Mouse (Mus musculus) liver, embryonic 12.5 days (tissue): ENCODE data around the gene Ccdc60. TPM values are rescaled to one million over a fixed set of nuclear protein-coding genes. Genes with fewer than 3 reads are reported as not detected.
"Not testable (repeated sequence)": the region's sequence is repeated elsewhere in the genome, so short reads cannot be mapped to it uniquely, and the experiment has no call there.

Experiments
- ATAC-seq: fragments of 200-750 bp; cut with Nextera tagmentation; 2 replicates; pipeline ENCODE4 v1.8.0; 2017; ENCODE audit warnings: moderate number of reproducible peaks, mild to moderate bottlenecking, moderate library complexity
- H3K27ac ChIP-seq: fragments of 300-500 bp; sonication (generic); 2 replicates; pipeline ENCODE4 v1.5.1; 2016; ENCODE audit warnings: mild to moderate bottlenecking
- H3K27me3 ChIP-seq: fragments of 300-500 bp; sonication (generic); replicated peaks from 2 replicates; pipeline ENCODE4 v1.6.1; 2016; ENCODE audit warnings: mild to moderate bottlenecking, moderate library complexity
- H3K36me3 ChIP-seq: fragments of 300-500 bp; sonication (generic); 2 replicates; pipeline ENCODE4 v1.6.1; 2016; ENCODE audit warnings: mild to moderate bottlenecking, moderate library complexity
- H3K4me1 ChIP-seq: fragments of 300-500 bp; sonication (generic); 2 replicates; pipeline ENCODE4 v1.6.1; 2016
- H3K4me2 ChIP-seq: fragments of 300-500 bp; sonication (generic); 2 replicates; pipeline ENCODE4 v1.6.1; 2016; ENCODE audit warnings: mild to moderate bottlenecking, moderate library complexity
- H3K4me3 ChIP-seq: fragments of 300-500 bp; sonication (generic); 2 replicates; pipeline ENCODE4 v1.5.1; 2016; ENCODE audit warnings: mild to moderate bottlenecking, moderate library complexity
- H3K9ac ChIP-seq: fragments of 300-500 bp; sonication (generic); 2 replicates; pipeline ENCODE4 v1.6.1; 2016; ENCODE audit warnings: mild to moderate bottlenecking, moderate library complexity
- H3K9me3 ChIP-seq: fragments of 300-500 bp; sonication (generic); replicated peaks from 2 replicates; pipeline ENCODE4 v1.6.1; 2016; ENCODE audit warnings: mild to moderate bottlenecking, moderate library complexity
- whole genome bisulfite sequencing: fragments of 180-500 bp; shearing (Covaris S2); methylation state at CpG from one replicate; pipeline ENCODE4 v1.1.7; 2016; ENCODE audit not compliant: insufficient replicate concordance; 5-methylcytosine and 5-hydroxymethylcytosine counted together
- polyA plus RNA-seq: library from polyadenylated mRNA; unstranded; fragments of >200 nt; fragmentation: Nextera tagmentation; extraction: Ambion mirVana; gene quantifications from 2 replicates; pipeline ENCODE4 v1.2.1, GENCODE M21; 2016

Ccdc60 gene
- polyA plus RNA-seq, 1 experiment from 2014 or later, result 0.10 TPM

GRCm38 (mm10) chr5:116166965-116167364, 121.8 kb downstream of the Ccdc60 start:
- Histone ChIP-seq H3K27ac (no peak overlapping the region), H3K9me3 (peaks cover 6% of the 10 kb centered on the region; the same call in 1 of the 2 replicates), H3K4me1 (no peaks in the 10 kb centered on the region), H3K9ac (no peak overlapping the region), H3K4me2 (no peak overlapping the region), H3K27me3 (no peaks in the 10 kb centered on the region), H3K36me3 (no peaks in the 10 kb centered on the region), H3K4me3 (no peak overlapping the region)
- no peak for ATAC-seq
- 68% methylated on average over 13 of the region's 13 CpGs for WGBS

- H3K36me3 ChIP-seq, result no peaks in the 10 kb centered on the region
- WGBS, result 62% methylated on average over 11 of the region's 11 CpGs
- ATAC-seq, result no peak
These were observed 123.4 kb downstream of the Ccdc60 start for GRCm38 (mm10) chr5:116165203-116165888.

GRCm38 (mm10) chr5:116154811-116155210, 134.0 kb downstream of the Ccdc60 start:
- H3K36me3 ChIP-seq, result no peaks in the 10 kb centered on the region
- no peak overlapping the region for H3K4me3 ChIP-seq
- WGBS, result 30% methylated on average over 2 of the region's 2 CpGs
- no peaks in the 10 kb centered on the region for H3K27me3 ChIP-seq
- H3K9me3 ChIP-seq, result no peaks in the 10 kb centered on the region
- no peaks in the 10 kb centered on the region for H3K4me1 ChIP-seq
- H3K9ac ChIP-seq, result no peak overlapping the region
- no peak for ATAC-seq
- H3K4me2 ChIP-seq, result no peak overlapping the region
- no peak overlapping the region for H3K27ac ChIP-seq

More at GRCm38 (mm10) chr5:116165203-116165888, 123.4 kb downstream of the Ccdc60 start:
- H3K27me3 ChIP-seq, result no peaks in the 10 kb centered on the region
- no peak overlapping the region for H3K9ac ChIP-seq
- no peaks in the 10 kb centered on the region for H3K9me3 ChIP-seq
- H3K4me3 ChIP-seq, result no peak overlapping the region
- H3K4me2 ChIP-seq, result no peak overlapping the region
- H3K4me1 ChIP-seq, result no peaks in the 10 kb centered on the region
- no peak overlapping the region for H3K27ac ChIP-seq

GRCm38 (mm10) chr5:116146446-116146845, 142.3 kb downstream of the Ccdc60 start:
- H3K4me3 ChIP-seq, ATAC-seq: not testable (repeated sequence)

GRCm38 (mm10) chr5:116144711-116145110, 144.1 kb downstream of the Ccdc60 start:
- ATAC-seq, result no peak
- H3K9ac ChIP-seq, result no peak overlapping the region
- no peaks in the 10 kb centered on the region for H3K4me1 ChIP-seq
- no peaks in the 10 kb centered on the region for H3K9me3 ChIP-seq
- H3K27me3 ChIP-seq, result peaks cover 28% of the 10 kb centered on the region
- WGBS, result 45% methylated on average over 12 of the region's 12 CpGs
- no peak overlapping the region for H3K27ac ChIP-seq
- H3K4me3 ChIP-seq, result no peak overlapping the region
- H3K4me2 ChIP-seq, result no peak overlapping the region
- no peaks in the 10 kb centered on the region for H3K36me3 ChIP-seq

More at GRCm38 (mm10) chr5:116146446-116146845, 142.3 kb downstream of the Ccdc60 start:
- H3K9ac ChIP-seq, H3K9me3 ChIP-seq, H3K27ac ChIP-seq, H3K4me2 ChIP-seq, H3K36me3 ChIP-seq, H3K4me1 ChIP-seq: not testable (repeated sequence)
- peaks cover 28% of the 10 kb centered on the region for H3K27me3 ChIP-seq

- ATAC-seq, result no peak
- Histone ChIP-seq H3K9me3 (no peaks in the 10 kb centered on the region), H3K4me1 (no peaks in the 10 kb centered on the region), H3K27me3 (peaks cover 28% of the 10 kb centered on the region), H3K4me3 (no peak overlapping the region), H3K27ac (no peak overlapping the region), H3K9ac (no peak overlapping the region), H3K36me3 (no peaks in the 10 kb centered on the region), H3K4me2 (no peak overlapping the region)
- WGBS, result 47% methylated on average over 2 of the region's 2 CpGs
These were observed 148.1 kb downstream of the Ccdc60 start for GRCm38 (mm10) chr5:116140682-116141081.

- Histone ChIP-seq H3K4me2 (no peak overlapping the region), H3K9me3 (no peaks in the 10 kb centered on the region), H3K36me3 (no peaks in the 10 kb centered on the region), H3K4me1 (no peaks in the 10 kb centered on the region), H3K27me3 (no peaks in the 10 kb centered on the region; the same call in 1 of the 2 replicates), H3K4me3 (no peak overlapping the region), H3K9ac (no peak overlapping the region), H3K27ac (no peak overlapping the region)
- WGBS, result 7% methylated on average over 11 of the region's 11 CpGs
- ATAC-seq, result no peak
These were observed 165.4 kb downstream of the Ccdc60 start for GRCm38 (mm10) chr5:116123344-116123743.

- no peaks in the 10 kb centered on the region for H3K9me3 ChIP-seq
- H3K4me1 ChIP-seq, result no peaks in the 10 kb centered on the region
- no peaks in the 10 kb centered on the region for H3K27me3 ChIP-seq
- H3K4me2 ChIP-seq, result no peak overlapping the region
- H3K27ac ChIP-seq, result no peak overlapping the region
- 24% methylated on average over 9 of the region's 9 CpGs for WGBS
- ATAC-seq, result no peak
- no peak overlapping the region for H3K4me3 ChIP-seq
- no peak overlapping the region for H3K9ac ChIP-seq
- H3K36me3 ChIP-seq, result no peaks in the 10 kb centered on the region
These were observed 172.2 kb downstream of the Ccdc60 start for GRCm38 (mm10) chr5:116116567-116116966.

- H3K9ac ChIP-seq, result no peak overlapping the region
- H3K27me3 ChIP-seq, result no peaks in the 10 kb centered on the region
- no peak for ATAC-seq
- H3K4me1 ChIP-seq, result no peaks in the 10 kb centered on the region
- no peak overlapping the region for H3K4me3 ChIP-seq
- H3K36me3 ChIP-seq, result no peaks in the 10 kb centered on the region
- WGBS, result 42% methylated on average over 4 of the region's 4 CpGs
- H3K27ac ChIP-seq, result no peak overlapping the region
- no peak overlapping the region for H3K4me2 ChIP-seq
- H3K9me3 ChIP-seq, result no peaks in the 10 kb centered on the region
These were observed 172.7 kb downstream of the Ccdc60 start for GRCm38 (mm10) chr5:116116110-116116509.

GRCm38 (mm10) chr5:116115071-116115834, 173.5 kb downstream of the Ccdc60 start:
- H3K4me2 ChIP-seq, result no peak overlapping the region
- H3K36me3 ChIP-seq, result no peaks in the 10 kb centered on the region
- no peak for ATAC-seq
- no peaks in the 10 kb centered on the region for H3K4me1 ChIP-seq
- H3K27me3 ChIP-seq, result no peaks in the 10 kb centered on the region
- WGBS, result 68% methylated on average over 14 of the region's 14 CpGs
- no peaks in the 10 kb centered on the region for H3K9me3 ChIP-seq
- no peak overlapping the region for H3K27ac ChIP-seq
- no peak overlapping the region for H3K4me3 ChIP-seq
- no peak overlapping the region for H3K9ac ChIP-seq

GRCm38 (mm10) chr5:116108651-116109050, 180.1 kb downstream of the Ccdc60 start:
- H3K4me1 ChIP-seq, result no peaks in the 10 kb centered on the region
- no peak overlapping the region for H3K9ac ChIP-seq
- ATAC-seq, result no peak
- H3K27ac ChIP-seq, result no peak overlapping the region
- H3K9me3 ChIP-seq, result no peaks in the 10 kb centered on the region
- H3K4me2 ChIP-seq, result no peak overlapping the region
- H3K4me3 ChIP-seq, result no peak overlapping the region
- WGBS, result 75% methylated on average over 10 of the region's 10 CpGs
- no peaks in the 10 kb centered on the region for H3K27me3 ChIP-seq
- no peaks in the 10 kb centered on the region for H3K36me3 ChIP-seq

GRCm38 (mm10) chr5:116084231-116084630, 204.6 kb downstream of the Ccdc60 start:
- WGBS, result 67% methylated on average over 6 of the region's 6 CpGs
- ATAC-seq, result no peak
- no peaks in the 10 kb centered on the region for H3K36me3 ChIP-seq

More at GRCm38 (mm10) chr5:116084231-116084630, 204.6 kb downstream of the Ccdc60 start:
- Histone ChIP-seq H3K9ac (no peak overlapping the region), H3K27me3 (peaks cover 33% of the 10 kb centered on the region), H3K4me3 (no peak overlapping the region), H3K4me1 (no peaks in the 10 kb centered on the region), H3K9me3 (no peaks in the 10 kb centered on the region), H3K27ac (no peak overlapping the region), H3K4me2 (no peak overlapping the region)
